Mouse (Mus musculus) liver, embryonic 12.5 days (tissue): Measurements from ENCODE around the gene Akip1. TPM values are rescaled to one million over a fixed set of nuclear protein-coding genes. Genes with fewer than 3 reads are reported as not detected.

ENCODE experiments used
- ATAC-seq: fragments of 200-750 bp; cut with Nextera tagmentation; 2 replicates; pipeline ENCODE4 v1.8.0; 2017; ENCODE audit warnings: moderate number of reproducible peaks, mild to moderate bottlenecking, moderate library complexity
- H3K27ac ChIP-seq: fragments of 300-500 bp; sonication (generic); 2 replicates; pipeline ENCODE4 v1.5.1; 2016; ENCODE audit warnings: mild to moderate bottlenecking
- H3K27me3 ChIP-seq: fragments of 300-500 bp; sonication (generic); replicated peaks from 2 replicates; pipeline ENCODE4 v1.6.1; 2016; ENCODE audit warnings: mild to moderate bottlenecking, moderate library complexity
- H3K36me3 ChIP-seq: fragments of 300-500 bp; sonication (generic); 2 replicates; pipeline ENCODE4 v1.6.1; 2016; ENCODE audit warnings: mild to moderate bottlenecking, moderate library complexity
- H3K4me1 ChIP-seq: fragments of 300-500 bp; sonication (generic); 2 replicates; pipeline ENCODE4 v1.6.1; 2016
- H3K4me2 ChIP-seq: fragments of 300-500 bp; sonication (generic); 2 replicates; pipeline ENCODE4 v1.6.1; 2016; ENCODE audit warnings: mild to moderate bottlenecking, moderate library complexity
- H3K4me3 ChIP-seq: fragments of 300-500 bp; sonication (generic); 2 replicates; pipeline ENCODE4 v1.5.1; 2016; ENCODE audit warnings: mild to moderate bottlenecking, moderate library complexity
- H3K9ac ChIP-seq: fragments of 300-500 bp; sonication (generic); 2 replicates; pipeline ENCODE4 v1.6.1; 2016; ENCODE audit warnings: mild to moderate bottlenecking, moderate library complexity
- H3K9me3 ChIP-seq: fragments of 300-500 bp; sonication (generic); replicated peaks from 2 replicates; pipeline ENCODE4 v1.6.1; 2016; ENCODE audit warnings: mild to moderate bottlenecking, moderate library complexity
- WGBS: fragments of 180-500 bp; shearing (Covaris S2); methylation state at CpG from one replicate; pipeline ENCODE4 v1.1.7; 2016; ENCODE audit not compliant: insufficient replicate concordance; 5-methylcytosine and 5-hydroxymethylcytosine counted together
- polyA plus RNA-seq: library from polyadenylated mRNA; unstranded; fragments of >200 nt; fragmentation: Nextera tagmentation; extraction: Ambion mirVana; gene quantifications from 2 replicates; pipeline ENCODE4 v1.2.1, GENCODE M21; 2016

Akip1 gene
- 47.9 and 50.2 TPM in 2 replicates for polyA plus RNA-seq

- Histone ChIP-seq H3K27me3 (no peaks in the 10 kb centered on the region), H3K27ac (peak within 1 kb of the TSS; percentile 82), H3K4me2 (peak within 1 kb of the TSS; percentile 89), H3K9me3 (no peaks in the 10 kb centered on the region), H3K36me3 (peaks cover 12% of the 10 kb centered on the region), H3K4me1 (peaks cover 47% of the 10 kb centered on the region), H3K9ac (peak within 1 kb of the TSS; percentile 88), H3K4me3 (peak within 1 kb of the TSS; percentile 81)
- 2% methylated on average over 61 of the region's 61 CpGs for WGBS
- ATAC-seq = peak; percentile 93
Observed at GRCm38 (mm10) chr7:109703190-109704015, at the start of gene Akip1, which contains the start of gene St5. Gene Akip1, plus strand, starts transcription at chr7:109703690. Gene St5, minus strand, starts transcription at chr7:109703605.

GRCm38 (mm10) chr7:109654871-109655270, 48.6 kb upstream of the Akip1 start:
- H3K9ac ChIP-seq = no peak overlapping the region
- H3K4me2 ChIP-seq = no peak overlapping the region
- no peaks in the 10 kb centered on the region for H3K9me3 ChIP-seq
- H3K4me1 ChIP-seq = peaks cover 49% of the 10 kb centered on the region
- H3K27me3 ChIP-seq = no peaks in the 10 kb centered on the region
- H3K27ac ChIP-seq = peak overlapping the region; percentile 45; the same call in 1 of the 2 replicates
- no peaks in the 10 kb centered on the region; the same call in 1 of the 2 replicates for H3K36me3 ChIP-seq
- peak; percentile 73 for ATAC-seq
- WGBS = 53% methylated on average over 5 of the region's 5 CpGs
- H3K4me3 ChIP-seq = no peak overlapping the region

- Histone ChIP-seq H3K4me1 (peaks cover 49% of the 10 kb centered on the region), H3K4me2 (no peak overlapping the region), H3K27me3 (no peaks in the 10 kb centered on the region), H3K27ac (no peak overlapping the region), H3K9ac (no peak overlapping the region), H3K9me3 (no peaks in the 10 kb centered on the region), H3K4me3 (no peak overlapping the region), H3K36me3 (no peaks in the 10 kb centered on the region; the same call in 1 of the 2 replicates)
- ATAC-seq = no peak
- WGBS = 39% methylated on average over 6 of the region's 6 CpGs
Observed at GRCm38 (mm10) chr7:109657884-109658283, 45.6 kb upstream of the Akip1 start.

GRCm38 (mm10) chr7:109659278-109659677, 44.2 kb upstream of the Akip1 start:
- H3K27me3 ChIP-seq = no peaks in the 10 kb centered on the region
- WGBS = 62% methylated on average over 2 of the region's 2 CpGs
- H3K4me3 ChIP-seq = no peak overlapping the region
- H3K9ac ChIP-seq = no peak overlapping the region
- H3K36me3 ChIP-seq = no peaks in the 10 kb centered on the region; the same call in 1 of the 2 replicates
- no peak overlapping the region for H3K27ac ChIP-seq
- peak; percentile 49; the same call in 1 of the 2 replicates for ATAC-seq
- H3K9me3 ChIP-seq = no peaks in the 10 kb centered on the region
- no peak overlapping the region for H3K4me2 ChIP-seq
- H3K4me1 ChIP-seq = peaks cover 39% of the 10 kb centered on the region

GRCm38 (mm10) chr7:109662626-109663025, 40.9 kb upstream of the Akip1 start:
- Histone ChIP-seq H3K27me3 (no peaks in the 10 kb centered on the region), H3K4me1 (peaks cover 27% of the 10 kb centered on the region), H3K36me3 (no peaks in the 10 kb centered on the region), H3K4me2 (no peak overlapping the region), H3K27ac (no peak overlapping the region), H3K4me3 (no peak overlapping the region), H3K9ac (no peak overlapping the region), H3K9me3 (no peaks in the 10 kb centered on the region)
- ATAC-seq = no peak
- 80% methylated on average over 4 of the region's 4 CpGs for WGBS

- 66% methylated on average over 5 of the region's 5 CpGs for WGBS
- Histone ChIP-seq H3K4me3 (no peak overlapping the region), H3K9me3 (no peaks in the 10 kb centered on the region), H3K27ac (no peak overlapping the region), H3K36me3 (no peaks in the 10 kb centered on the region), H3K27me3 (no peaks in the 10 kb centered on the region), H3K4me1 (peaks cover 18% of the 10 kb centered on the region), H3K9ac (no peak overlapping the region), H3K4me2 (no peak overlapping the region)
- ATAC-seq = no peak
Observed at GRCm38 (mm10) chr7:109666664-109667063, 36.8 kb upstream of the Akip1 start.

GRCm38 (mm10) chr7:109669426-109670170, 33.9 kb upstream of the Akip1 start:
- 70% methylated on average over 5 of the region's 5 CpGs for WGBS
- Histone ChIP-seq H3K27ac (no peak overlapping the region), H3K9me3 (no peaks in the 10 kb centered on the region), H3K9ac (no peak overlapping the region), H3K36me3 (no peaks in the 10 kb centered on the region), H3K4me3 (no peak overlapping the region), H3K4me1 (peaks cover 32% of the 10 kb centered on the region), H3K27me3 (no peaks in the 10 kb centered on the region), H3K4me2 (no peak overlapping the region)
- no peak for ATAC-seq

- Histone ChIP-seq H3K4me1 (peaks cover 32% of the 10 kb centered on the region), H3K9me3 (no peaks in the 10 kb centered on the region), H3K27me3 (no peaks in the 10 kb centered on the region), H3K27ac (peak overlapping the region; percentile 61), H3K4me2 (peak overlapping the region; percentile 85), H3K4me3 (peak overlapping the region; percentile 61), H3K36me3 (no peaks in the 10 kb centered on the region), H3K9ac (peak overlapping the region; percentile 72)
- 5% methylated on average over 39 of the region's 44 CpGs for WGBS
- ATAC-seq = peak; percentile 88
Observed at GRCm38 (mm10) chr7:109671581-109672471, 31.7 kb upstream of the Akip1 start.

- Histone ChIP-seq H3K27me3 (no peaks in the 10 kb centered on the region), H3K4me3 (no peak overlapping the region), H3K36me3 (no peaks in the 10 kb centered on the region), H3K4me2 (no peak overlapping the region), H3K27ac (no peak overlapping the region; the same call in 1 of the 2 replicates), H3K4me1 (peaks cover 25% of the 10 kb centered on the region), H3K9me3 (no peaks in the 10 kb centered on the region), H3K9ac (no peak overlapping the region)
- 61% methylated on average over 4 of the region's 4 CpGs for WGBS
- no peak for ATAC-seq
Observed at GRCm38 (mm10) chr7:109674944-109675628, 28.4 kb upstream of the Akip1 start.

- Histone ChIP-seq H3K4me1 (no peaks in the 10 kb centered on the region), H3K27ac (no peak overlapping the region), H3K4me3 (no peak overlapping the region), H3K9ac (no peak overlapping the region), H3K36me3 (no peaks in the 10 kb centered on the region), H3K9me3 (no peaks in the 10 kb centered on the region), H3K27me3 (no peaks in the 10 kb centered on the region), H3K4me2 (no peak overlapping the region)
- WGBS = 64% methylated on average over 2 of the region's 2 CpGs
- no peak for ATAC-seq
Observed at GRCm38 (mm10) chr7:109680284-109680683, 23.2 kb upstream of the Akip1 start.

GRCm38 (mm10) chr7:109680879-109681278, 22.6 kb upstream of the Akip1 start:
- H3K4me1 ChIP-seq = no peaks in the 10 kb centered on the region
- 89% methylated on average over 1 of the region's 1 CpGs for WGBS
- no peak overlapping the region for H3K4me3 ChIP-seq
- ATAC-seq = no peak
- H3K9me3 ChIP-seq = no peaks in the 10 kb centered on the region
- H3K36me3 ChIP-seq = no peaks in the 10 kb centered on the region
- no peak overlapping the region for H3K4me2 ChIP-seq
- no peak overlapping the region for H3K27ac ChIP-seq
- H3K27me3 ChIP-seq = no peaks in the 10 kb centered on the region
- no peak overlapping the region for H3K9ac ChIP-seq
